Mouse (Mus musculus): ENCODE measurements around the gene Cd84. TPM values are rescaled to one million over a fixed set of nuclear protein-coding genes. Genes with fewer than 3 reads are reported as not detected.
"Not testable (repeated sequence)": the region's sequence is repeated elsewhere in the genome, so short reads cannot be mapped to it uniquely, and the experiment has no call there.

Cd84 gene
- polyA plus RNA-seq, 1 experiment from 2014 or later = 6.2 TPM

- no peak overlapping the region for H3K4me2 ChIP-seq
- H3K4me3 ChIP-seq (replicated peaks) = no peak overlapping the region
- no peaks in the 10 kb centered on the region for H3K4me1 ChIP-seq (replicated peaks)
- no peak overlapping the region for H3K9ac ChIP-seq
- no peaks in the 10 kb centered on the region for H3K36me3 ChIP-seq (replicated peaks)
- no peak for ATAC-seq (ENCODE audit: insufficient read depth)
- no peaks in the 10 kb centered on the region for H3K9me3 ChIP-seq (replicated peaks)
- no peak overlapping the region for H3K27ac ChIP-seq (replicated peaks)
- no peaks in the 10 kb centered on the region for H3K27me3 ChIP-seq
Measured at GRCm38 (mm10) chr1:171827674-171828073, 11.8 kb upstream of the Cd84 start.

DNA sequence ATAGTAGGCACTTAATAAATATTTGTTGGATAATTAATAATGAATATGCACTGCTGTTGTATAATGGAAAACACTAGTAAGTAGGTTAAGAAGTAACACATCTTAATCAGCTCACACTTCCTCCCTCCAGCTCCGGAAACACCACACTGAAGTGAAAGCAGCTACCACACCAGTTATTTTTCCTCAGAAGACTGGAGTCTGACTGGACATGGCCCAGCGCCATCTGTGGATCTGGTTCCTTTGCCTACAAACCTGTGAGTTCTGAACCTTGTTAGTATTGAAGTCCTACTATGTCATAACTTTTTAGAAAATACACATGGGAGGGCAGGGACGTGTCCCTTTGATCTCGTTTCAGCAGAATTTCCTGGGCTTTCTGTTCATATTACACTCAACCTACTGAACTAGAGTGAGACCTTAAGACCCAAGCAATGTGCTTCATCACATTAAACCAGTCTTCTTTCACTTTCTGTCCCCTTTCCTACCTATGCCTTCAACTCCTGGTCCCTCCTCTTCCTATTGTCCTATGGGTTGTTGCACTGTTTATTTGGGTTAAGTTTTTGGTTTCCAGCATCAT is 1.0 kb downstream of the Cd84 start:
- H3K4me1 ChIP-seq (replicated peaks) = 0 out of 2 replicates have a peak, but pooled peaks cover 3% of the 10 kb centered on the region
- 21% methylated on average over 4 of the region's 4 CpGs for WGBS (ENCODE audit: insufficient replicate concordance)
- H3K27ac ChIP-seq (replicated peaks) = peak overlapping the region; percentile 48
- H3K36me3 ChIP-seq (replicated peaks) = no peaks in the 10 kb centered on the region
- H3K9ac ChIP-seq = no peak overlapping the region
- no peaks in the 10 kb centered on the region for H3K9me3 ChIP-seq (replicated peaks)
- H3K4me2 ChIP-seq = no peak overlapping the region
- ATAC-seq (ENCODE audit: insufficient read depth) = no peak
- H3K27me3 ChIP-seq = no peaks in the 10 kb centered on the region
- H3K4me3 ChIP-seq (replicated peaks) = peak overlapping the region; percentile 14; the same call in 1 of the 2 replicates

- Histone ChIP-seq H3K4me1 (replicated peaks) (0 out of 2 replicates have a peak, but pooled peaks cover 3% of the 10 kb centered on the region), H3K9me3 (replicated peaks) (no peaks in the 10 kb centered on the region), H3K27ac (replicated peaks) (0 out of 2 replicates have a peak overlapping the region, but pooled peaks have one; percentile 3), H3K4me3 (replicated peaks) (no peak overlapping the region), H3K27me3 (no peaks in the 10 kb centered on the region), H3K9ac (no peak overlapping the region), H3K36me3 (replicated peaks) (no peaks in the 10 kb centered on the region), H3K4me2 (no peak overlapping the region)
- 0 out of 2 replicates have a peak, but pooled peaks have one; percentile 24 for ATAC-seq (ENCODE audit: insufficient read depth)
- 27% methylated on average over 5 of the region's 5 CpGs for WGBS (ENCODE audit: insufficient replicate concordance)
Measured at GRCm38 (mm10) chr1:171845035-171845754, 5.7 kb downstream of the Cd84 start.

DNA sequence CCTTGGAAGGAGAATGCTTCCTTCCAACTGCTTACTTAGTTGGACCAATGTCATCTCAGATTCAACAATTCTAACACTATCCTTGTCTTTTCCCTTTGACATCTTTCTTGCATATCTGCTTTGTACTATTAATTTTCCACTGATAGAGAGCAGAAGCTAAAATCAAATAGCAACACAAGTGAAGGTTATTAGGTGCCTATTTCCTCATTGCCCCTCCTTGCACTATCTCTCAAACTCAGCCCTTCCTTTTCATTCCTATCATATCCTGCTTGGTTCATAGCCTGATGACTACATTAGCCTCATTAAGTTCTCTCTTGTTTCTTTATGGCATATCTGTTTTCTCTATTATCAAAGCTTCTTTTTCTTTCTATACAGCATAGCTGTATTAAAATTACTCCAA is 8.7 kb downstream of the Cd84 start:
- H3K4me2 ChIP-seq = no peak overlapping the region

DNA sequence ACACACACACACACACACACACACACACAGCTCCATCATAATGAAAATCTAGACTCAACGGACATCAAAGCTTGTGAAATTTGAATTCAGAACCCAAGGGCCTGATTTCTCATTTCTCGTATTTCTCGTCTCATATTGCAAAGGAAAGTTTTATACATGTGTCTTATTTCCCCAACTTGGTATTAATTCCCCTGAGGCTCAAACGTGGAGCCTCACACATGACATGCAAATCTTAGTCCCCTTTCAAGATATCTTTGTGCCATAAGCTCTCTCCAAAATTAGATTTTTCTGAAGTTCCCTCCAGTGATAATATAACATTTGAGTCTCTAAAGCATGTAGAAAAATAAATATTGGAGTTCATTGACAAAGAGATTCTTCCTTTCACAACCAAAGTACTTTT is 9.3 kb downstream of the Cd84 start:
- ATAC-seq (ENCODE audit: insufficient read depth) = no peak
- Histone ChIP-seq H3K36me3 (replicated peaks) (no peaks in the 10 kb centered on the region), H3K9me3 (replicated peaks) (no peaks in the 10 kb centered on the region), H3K27me3 (no peaks in the 10 kb centered on the region), H3K4me2 (no peak overlapping the region), H3K4me3 (replicated peaks) (no peak overlapping the region), H3K27ac (replicated peaks) (peak overlapping the region; percentile 55; the same call in 1 of the 2 replicates), H3K4me1 (replicated peaks) (0 out of 2 replicates have a peak, but pooled peaks cover 3% of the 10 kb centered on the region), H3K9ac (no peak overlapping the region)
- 45% methylated on average over 4 of the region's 4 CpGs for WGBS (ENCODE audit: insufficient replicate concordance)

More for the DNA sequence above, 8.7 kb downstream of the Cd84 start:
- Histone ChIP-seq H3K27me3 (no peaks in the 10 kb centered on the region), H3K4me3 (replicated peaks) (no peak overlapping the region), H3K36me3 (replicated peaks) (no peaks in the 10 kb centered on the region), H3K27ac (replicated peaks) (no peak overlapping the region), H3K4me1 (replicated peaks) (0 out of 2 replicates have a peak, but pooled peaks cover 3% of the 10 kb centered on the region), H3K9me3 (replicated peaks) (no peaks in the 10 kb centered on the region), H3K9ac (no peak overlapping the region)
- ATAC-seq (ENCODE audit: insufficient read depth) = no peak

DNA sequence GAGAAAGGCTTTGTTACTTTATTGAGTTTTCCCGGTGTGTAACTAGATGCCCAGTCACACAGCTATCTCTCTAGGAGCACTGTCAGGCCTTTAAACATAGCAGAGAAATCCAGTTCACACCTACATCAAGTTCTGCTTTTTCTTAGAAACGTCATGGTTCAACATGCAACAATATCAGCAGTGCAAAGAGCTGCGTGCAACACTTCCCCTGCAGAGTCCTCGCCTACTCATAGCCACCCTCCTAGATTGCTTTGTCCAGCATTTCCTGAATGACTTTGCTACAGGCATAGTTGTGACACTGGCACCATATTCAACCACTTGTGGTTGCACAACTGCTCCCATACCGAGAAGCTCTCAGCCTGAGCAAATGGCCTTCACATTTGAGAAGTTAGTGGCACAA is 10.0 kb downstream of the Cd84 start:
- H3K9me3 ChIP-seq (replicated peaks) = no peaks in the 10 kb centered on the region
- no peak overlapping the region for H3K9ac ChIP-seq
- 0 out of 2 replicates have a peak, but pooled peaks cover 3% of the 10 kb centered on the region for H3K4me1 ChIP-seq (replicated peaks)
- H3K4me3 ChIP-seq (replicated peaks) = no peak overlapping the region
- no peak overlapping the region for H3K4me2 ChIP-seq
- 25% methylated on average over 5 of the region's 5 CpGs for WGBS (ENCODE audit: insufficient replicate concordance)
- no peaks in the 10 kb centered on the region for H3K27me3 ChIP-seq
- no peaks in the 10 kb centered on the region for H3K36me3 ChIP-seq (replicated peaks)
- peak; percentile 66 for ATAC-seq (ENCODE audit: insufficient read depth)
- peak overlapping the region; percentile 55; the same call in 1 of the 2 replicates for H3K27ac ChIP-seq (replicated peaks)

GRCm38 (mm10) chr1:171865467-171865866 is 26.0 kb downstream of the Cd84 start:
- ATAC-seq (ENCODE audit: insufficient read depth) = no peak
- no peaks in the 10 kb centered on the region for H3K4me1 ChIP-seq (replicated peaks)
- no peak overlapping the region for H3K27ac ChIP-seq (replicated peaks)
- no peaks in the 10 kb centered on the region for H3K27me3 ChIP-seq
- no peaks in the 10 kb centered on the region for H3K9me3 ChIP-seq (replicated peaks)
- WGBS (ENCODE audit: insufficient replicate concordance) = 59% methylated on average over 4 of the region's 4 CpGs
- no peak overlapping the region for H3K4me3 ChIP-seq (replicated peaks)
- no peak overlapping the region for H3K9ac ChIP-seq
- H3K4me2 ChIP-seq = no peak overlapping the region
- no peaks in the 10 kb centered on the region for H3K36me3 ChIP-seq (replicated peaks)

- Histone ChIP-seq H3K9ac (no peak overlapping the region), H3K9me3 (replicated peaks) (no peaks in the 10 kb centered on the region), H3K36me3 (replicated peaks) (no peaks in the 10 kb centered on the region; the same call in 1 of the 2 replicates), H3K27me3 (no peaks in the 10 kb centered on the region), H3K4me2 (no peak overlapping the region), H3K4me3 (replicated peaks) (no peak overlapping the region), H3K4me1 (replicated peaks) (no peaks in the 10 kb centered on the region), H3K27ac (replicated peaks) (no peak overlapping the region)
- ATAC-seq (ENCODE audit: insufficient read depth) = no peak
- WGBS (ENCODE audit: insufficient replicate concordance) = 50% methylated on average over 1 of the region's 1 CpGs
Measured at GRCm38 (mm10) chr1:171886989-171887388, 47.5 kb downstream of the Cd84 start.

DNA sequence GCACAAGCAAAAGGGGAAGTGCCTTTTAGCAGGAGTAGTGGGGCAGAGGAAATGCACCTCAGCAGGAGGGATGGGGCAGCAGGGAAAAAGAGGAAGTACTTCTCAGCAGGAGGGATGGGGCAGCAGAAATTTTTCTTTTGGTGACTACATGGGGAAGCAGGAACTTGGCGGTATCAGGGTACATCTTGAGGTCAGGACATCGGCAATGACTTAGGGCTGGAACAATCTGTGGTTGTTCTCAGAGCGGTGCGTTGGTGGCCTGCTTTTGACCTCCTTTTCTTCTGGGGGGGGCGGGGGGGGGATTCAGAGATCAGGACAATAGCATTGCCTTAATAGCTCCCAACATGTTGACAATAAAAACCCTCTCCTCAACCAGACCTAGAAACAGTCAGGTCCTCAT is 55.9 kb downstream of the Cd84 start, which contains the start of gene Gm10521:
Gene Gm10521 (plus strand): TSS at position 301 of the 400 bp plus-strand sequence.
- H3K4me1 ChIP-seq (replicated peaks); H3K36me3 ChIP-seq (replicated peaks); H3K27ac ChIP-seq (replicated peaks); H3K4me3 ChIP-seq (replicated peaks); ATAC-seq (ENCODE audit: insufficient read depth); H3K4me2 ChIP-seq; H3K9ac ChIP-seq; H3K9me3 ChIP-seq (replicated peaks); H3K27me3 ChIP-seq: not testable (repeated sequence)
- 74% methylated on average over 5 of the region's 5 CpGs for WGBS (ENCODE audit: insufficient replicate concordance)

GRCm38 (mm10) chr1:171904011-171904410 is 64.5 kb downstream of the Cd84 start:
- WGBS (ENCODE audit: insufficient replicate concordance) = 69% methylated on average over 1 of the region's 1 CpGs
- H3K4me3 ChIP-seq (replicated peaks) = no peak overlapping the region
- H3K4me1 ChIP-seq (replicated peaks) = no peaks in the 10 kb centered on the region
- no peak overlapping the region for H3K4me2 ChIP-seq
- no peaks in the 10 kb centered on the region for H3K36me3 ChIP-seq (replicated peaks)
- H3K9me3 ChIP-seq (replicated peaks) = no peaks in the 10 kb centered on the region
- H3K27me3 ChIP-seq = no peaks in the 10 kb centered on the region
- no peak overlapping the region for H3K27ac ChIP-seq (replicated peaks)
- H3K9ac ChIP-seq = no peak overlapping the region
- ATAC-seq (ENCODE audit: insufficient read depth) = no peak

- no peak overlapping the region for H3K27ac ChIP-seq (replicated peaks)
- no peak overlapping the region for H3K9ac ChIP-seq
- H3K4me1 ChIP-seq (replicated peaks) = no peaks in the 10 kb centered on the region
- ATAC-seq (ENCODE audit: insufficient read depth) = no peak
- H3K4me2 ChIP-seq = no peak overlapping the region
- no peaks in the 10 kb centered on the region for H3K36me3 ChIP-seq (replicated peaks)
- WGBS (ENCODE audit: insufficient replicate concordance) = 66% methylated on average over 13 of the region's 13 CpGs
- no peaks in the 10 kb centered on the region for H3K9me3 ChIP-seq (replicated peaks)
- H3K4me3 ChIP-seq (replicated peaks) = no peak overlapping the region
- H3K27me3 ChIP-seq = no peaks in the 10 kb centered on the region
Measured at GRCm38 (mm10) chr1:171915638-171916458, 76.4 kb downstream of the Cd84 start.

Data from liver, embryonic 15.5 days (tissue).